Mouse (Mus musculus) spleen, embryonic (tissue): ENCODE measurements around the gene Colgalt1.

ENCODE experiments used
- CTCF ChIA-PET: fragments of 350-600 bp; sonication (Branson Sonifier 250); formaldehyde crosslinking; loops from one replicate; lab custom pipeline; 2022; lab: Charles Lee

Colgalt1 gene

GRCm38 (mm10) chr8:71588762-71589161, 22.0 kb upstream of the Colgalt1 start:
- CTCF ChIA-PET, result interaction anchor here (0.6 kb wide), 1 partner anchor 119 kb away, joined by 3 read pairs; no protein-coding TSS in a partner anchor

GRCm38 (mm10) chr8:71591017-71591416, 19.8 kb upstream of the Colgalt1 start:
- CTCF ChIA-PET, result interaction anchor here (1.8 kb wide), 1 partner anchor 22 kb away, joined by 6 read pairs; the partner anchor contains the start of gene Slc27a1

DNA sequence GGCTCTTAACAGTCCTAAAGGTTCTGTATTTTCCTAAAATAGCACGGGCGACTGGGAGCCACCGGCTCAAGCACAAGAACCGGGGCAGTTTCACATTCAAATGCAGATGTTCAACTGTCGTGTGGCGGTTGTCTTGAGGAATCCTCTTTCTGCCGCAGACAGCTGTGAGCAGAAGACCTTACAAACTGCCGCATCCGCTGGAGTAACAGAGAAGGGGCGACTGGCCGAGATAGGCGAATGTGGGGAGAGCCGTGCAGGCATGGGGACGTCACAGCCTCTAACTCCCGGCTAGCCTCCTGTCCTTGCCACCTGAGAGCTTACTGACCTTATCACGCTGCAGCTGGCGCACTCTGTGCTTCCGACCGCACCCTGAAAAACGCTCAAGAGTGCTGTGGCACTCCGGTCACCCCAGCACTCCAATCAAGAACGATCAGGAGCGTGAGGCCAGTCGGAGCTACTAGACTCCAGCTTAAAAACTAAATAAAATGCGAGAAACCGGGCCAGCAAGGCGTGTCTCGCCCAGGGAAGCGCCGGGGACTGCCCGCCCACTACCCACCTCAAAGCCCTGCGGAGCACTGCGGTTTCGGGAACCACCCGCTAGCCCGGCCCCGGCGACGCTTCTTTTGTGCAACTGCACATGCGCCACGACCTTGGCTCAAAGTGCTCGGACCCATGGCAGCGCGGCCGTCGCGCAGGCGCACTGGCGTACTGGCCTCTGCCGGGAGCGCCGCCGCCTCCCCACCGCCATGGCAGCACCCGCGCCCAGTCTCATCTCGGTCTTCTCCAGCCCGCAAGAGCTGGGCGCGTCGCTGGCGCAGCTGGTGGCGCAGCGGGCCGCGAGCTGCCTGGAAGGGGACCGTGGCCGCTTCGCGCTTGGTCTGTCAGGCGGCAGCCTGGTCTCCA, 19.1 kb upstream of the Colgalt1 start, which contains the start of gene Pgls:
Gene Pgls, plus strand, starts transcription at position 706 of the 903 bp plus-strand sequence.
- CTCF ChIA-PET, result interaction anchor here (1.8 kb wide), 1 partner anchor 23 kb away, joined by 6 read pairs; the partner anchor contains the start of gene Slc27a1

GRCm38 (mm10) chr8:71592374-71593170, 18.2 kb upstream of the Colgalt1 start:
- CTCF ChIA-PET, result interaction anchor here (0.5 to 0.8 kb wide), 4 partner anchors 31 to 84 kb away, joined by 3 to 6 read pairs (median 3); partner anchors contain the start of gene Jak3

GRCm38 (mm10) chr8:71593556-71594323, 17.1 kb upstream of the Colgalt1 start:
- CTCF ChIA-PET, result interaction anchor here (0.7 to 0.8 kb wide), 2 partner anchors 32 to 66 kb away, joined by 3 to 5 read pairs; no protein-coding TSS in a partner anchor

GRCm38 (mm10) chr8:71594324-71594722, 16.5 kb upstream of the Colgalt1 start:
- CTCF ChIA-PET, result interaction anchor here (0.7 to 1.2 kb wide), 2 partner anchors 65 to 692 kb away, joined by 4 to 5 read pairs; no protein-coding TSS in a partner anchor

DNA sequence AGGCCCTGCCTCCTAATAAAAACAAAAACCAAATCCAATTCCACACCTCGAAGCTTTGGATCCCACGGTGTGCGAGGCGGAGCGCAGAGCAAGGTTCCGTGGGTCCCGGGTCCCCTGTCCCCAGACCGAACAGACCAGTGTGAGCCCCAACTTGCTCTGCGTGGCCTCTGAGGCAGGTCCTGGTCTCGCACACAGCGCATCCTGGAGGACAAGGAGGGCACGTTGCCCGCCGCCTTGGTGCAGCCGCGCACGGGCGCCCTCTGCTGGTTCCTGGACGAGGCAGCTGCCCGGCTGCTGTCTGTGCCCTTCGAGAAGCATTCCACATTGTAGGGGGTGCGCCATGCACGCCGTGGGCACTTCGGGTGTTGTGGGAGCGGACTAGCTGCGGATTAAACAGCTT, 14.9 kb upstream of the Colgalt1 start:
- CTCF ChIA-PET, result interaction anchor here (1.1 to 1.3 kb wide), 2 partner anchors 18 to 65 kb away, joined by 3 to 7 read pairs; no protein-coding TSS in a partner anchor

GRCm38 (mm10) chr8:71596384-71596783, 14.4 kb upstream of the Colgalt1 start:
- CTCF ChIA-PET, result interaction anchor here (0.8 to 1.3 kb wide), 3 partner anchors 18 to 74 kb away, joined by 3 to 7 read pairs (median 3); no protein-coding TSS in a partner anchor

GRCm38 (mm10) chr8:71596798-71597197, 14.0 kb upstream of the Colgalt1 start:
- CTCF ChIA-PET, result interaction anchor here (0.8 kb wide), 1 partner anchor 74 kb away, joined by 3 read pairs; no protein-coding TSS in a partner anchor

GRCm38 (mm10) chr8:71597451-71597850, 13.3 kb upstream of the Colgalt1 start, which contains the start of gene Fam129c:
Gene Fam129c (plus strand): TSS chr8:71597648.
- CTCF ChIA-PET, result interaction anchor here (0.7 kb wide), 1 partner anchor 80 kb away, joined by 3 read pairs; no protein-coding TSS in a partner anchor

DNA sequence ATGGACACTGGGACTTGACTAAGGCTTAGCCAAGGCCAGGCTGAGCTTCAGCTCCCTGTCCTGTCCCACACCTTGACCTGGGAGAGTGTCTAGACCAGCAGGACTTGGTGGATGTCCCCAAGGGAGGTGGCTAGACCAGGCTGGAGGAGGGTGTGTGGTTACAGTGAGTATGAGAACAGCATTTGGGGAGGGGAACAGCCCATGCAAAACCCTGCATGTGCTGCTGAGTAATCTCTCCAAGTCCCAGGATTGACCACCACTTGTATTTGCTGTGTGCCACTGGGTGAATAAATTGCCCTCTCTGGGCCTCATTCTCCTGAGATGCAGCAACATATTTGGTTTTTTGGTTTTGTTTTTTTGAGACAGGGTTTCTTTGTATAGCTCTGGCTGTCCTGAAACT, 12.4 kb upstream of the Colgalt1 start:
- CTCF ChIA-PET, result interaction anchor here (0.9 to 1.3 kb wide), 3 partner anchors 10 to 50 kb away, joined by 3 to 6 read pairs (median 4); no protein-coding TSS in a partner anchor

DNA sequence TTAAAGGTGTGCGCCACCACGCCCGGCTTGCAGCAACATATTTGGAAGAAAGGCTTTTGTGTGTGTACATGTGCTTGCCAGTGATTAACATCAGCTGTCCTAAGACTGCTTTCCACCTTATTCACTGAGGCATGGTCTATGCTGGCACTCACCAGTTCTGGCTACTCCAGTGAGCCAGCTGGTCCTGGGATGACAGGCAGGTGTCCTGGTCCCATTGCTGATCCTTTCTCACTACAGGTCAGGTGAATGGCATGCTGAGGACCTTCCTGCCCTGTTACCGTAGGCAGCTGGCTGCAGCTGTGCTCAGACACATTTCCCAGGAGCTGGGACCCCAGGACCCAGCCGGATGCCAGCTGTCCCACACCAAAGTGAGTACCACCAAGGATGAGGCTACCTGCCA, 12.0 kb upstream of the Colgalt1 start:
- CTCF ChIA-PET, result interaction anchor here (0.9 to 1.3 kb wide), 3 partner anchors 10 to 51 kb away, joined by 3 to 6 read pairs (median 4); no protein-coding TSS in a partner anchor

- CTCF ChIA-PET, result interaction anchor here (0.8 kb wide), 1 partner anchor 11 kb away, joined by 3 read pairs; no protein-coding TSS in a partner anchor
Observed at GRCm38 (mm10) chr8:71601939-71602665, 8.7 kb upstream of the Colgalt1 start.

DNA sequence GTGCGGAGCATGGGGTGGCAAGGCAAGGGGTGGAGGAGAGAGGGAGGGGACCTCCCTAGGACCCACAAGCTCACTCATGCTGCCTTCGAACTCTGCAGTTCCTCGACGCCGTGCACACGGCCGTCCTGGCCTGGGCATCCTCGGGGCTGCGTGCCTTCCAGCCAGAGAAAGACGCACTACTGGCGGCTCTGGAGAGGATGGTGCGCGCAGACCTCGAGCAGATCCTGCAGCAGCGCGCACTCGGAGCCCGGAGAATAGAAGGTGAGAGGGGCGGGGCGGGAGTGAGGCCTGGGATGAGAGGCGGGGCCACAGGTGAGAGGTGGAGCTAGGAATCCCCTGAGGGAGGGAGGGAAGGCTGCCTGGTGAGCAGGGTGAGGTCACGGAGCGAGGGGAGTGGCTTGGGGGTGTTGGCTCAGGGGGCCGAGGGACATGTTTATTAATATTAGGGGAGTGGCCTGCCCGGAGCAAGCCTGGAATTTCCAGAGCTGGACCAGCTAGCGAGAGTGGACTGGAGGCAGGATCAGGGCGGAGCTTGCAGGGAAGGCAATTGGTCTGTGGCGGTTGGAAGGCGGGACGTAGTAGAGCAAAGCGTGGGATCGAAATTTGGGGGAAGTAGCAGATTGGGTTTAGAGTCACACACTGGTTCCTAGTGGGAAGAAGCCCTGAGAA, 8.0 kb upstream of the Colgalt1 start:
- CTCF ChIA-PET, result interaction anchor here (0.6 to 0.8 kb wide), 2 partner anchors 10 to 758 kb away, joined by 3 to 4 read pairs; no protein-coding TSS in a partner anchor

DNA sequence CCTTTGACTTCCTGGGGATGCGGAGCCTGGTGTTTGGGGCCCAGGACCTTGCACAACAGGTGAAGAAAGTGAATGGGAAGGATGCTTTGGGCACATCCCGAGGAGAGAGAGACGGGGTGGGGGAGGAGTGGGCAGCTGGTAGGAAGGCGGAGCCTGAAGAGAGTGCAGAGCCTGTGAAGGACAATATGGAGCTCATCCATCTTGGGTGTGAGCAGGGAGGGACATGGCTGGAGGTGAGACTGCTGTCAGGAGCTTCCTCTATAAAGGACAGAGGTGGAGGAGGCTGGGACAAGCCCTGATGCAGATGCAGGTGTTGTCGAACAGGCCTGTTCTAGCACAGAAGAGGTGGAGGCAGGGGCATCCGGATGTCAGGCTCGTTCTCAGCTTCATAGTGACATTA, 6.8 kb upstream of the Colgalt1 start:
- CTCF ChIA-PET, result interaction anchor here (0.6 kb wide), 1 partner anchor 325 kb away, joined by 4 read pairs; no protein-coding TSS in a partner anchor

GRCm38 (mm10) chr8:71612141-71612540, 1.3 kb downstream of the Colgalt1 start:
- CTCF ChIA-PET, result interaction anchor here (1.2 to 1.9 kb wide), 2 partner anchors 13 to 17 kb away, joined by 3 to 4 read pairs; no protein-coding TSS in a partner anchor

GRCm38 (mm10) chr8:71613418-71613817, 2.6 kb downstream of the Colgalt1 start:
- CTCF ChIA-PET, result interaction anchor here (0.6 to 1.5 kb wide), 3 partner anchors 11 to 54 kb away, joined by 3 to 7 read pairs (median 3); no protein-coding TSS in a partner anchor

GRCm38 (mm10) chr8:71619786-71620185, 9.0 kb downstream of the Colgalt1 start:
- CTCF ChIA-PET, result no interaction called here
